Mouse (Mus musculus) cerebellum, adult 8-10 months (tissue): ENCODE data around the gene Igsf9b.
A peak's percentile ranks its signal among the peaks of the same experiment; 100 is the strongest.

ENCODE experiments used
- DNase-seq: peaks from one replicate; pipeline ENCODE4 v3.0.0; 2022

Gene Igsf9b

DNA sequence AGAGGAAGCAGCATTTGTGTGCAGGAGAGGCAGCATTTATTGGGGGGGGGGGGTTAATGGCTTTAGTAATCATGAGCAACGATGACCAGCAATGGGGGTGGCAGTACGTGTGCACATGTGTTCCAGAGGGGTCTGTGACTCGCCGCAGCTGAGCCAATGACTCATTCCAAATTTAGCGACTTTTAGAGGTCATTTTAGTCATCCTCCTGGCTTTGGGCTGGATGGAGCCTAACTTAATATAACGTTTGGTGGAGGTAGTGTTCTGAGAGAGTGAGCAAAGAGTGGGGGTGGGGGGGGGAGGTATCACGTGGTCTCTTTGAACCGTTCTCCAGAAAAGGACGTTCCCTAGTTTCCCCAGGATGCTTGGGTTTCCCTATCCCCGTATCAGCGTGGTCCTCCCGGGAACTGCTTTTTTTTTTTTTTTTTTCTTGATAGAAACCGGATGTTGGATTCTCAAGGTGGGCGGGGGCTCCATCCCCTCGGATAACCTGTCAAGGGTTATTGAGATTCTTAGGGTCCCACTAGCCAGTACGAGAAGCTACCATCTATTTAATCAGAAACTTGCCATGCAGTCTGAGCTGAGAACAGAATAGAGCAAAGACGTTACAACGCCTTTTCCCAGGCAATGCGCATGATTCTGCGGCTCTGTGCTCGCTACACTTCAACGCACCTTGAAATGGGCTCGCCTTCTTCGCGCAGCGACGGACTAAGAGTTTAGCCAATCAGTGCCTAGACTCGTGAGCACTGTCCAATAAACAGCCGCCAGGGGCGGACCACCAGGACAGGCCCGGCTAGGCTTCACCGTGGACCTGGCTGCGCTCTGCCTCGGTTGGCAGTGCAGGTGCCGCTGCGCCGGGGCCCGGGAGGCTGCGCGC is at the start of gene Igsf9b:
Gene Igsf9b (plus strand): TSS at position 794 of the 875 bp plus-strand sequence.
- DNase-seq: peak; percentile 97

DNA sequence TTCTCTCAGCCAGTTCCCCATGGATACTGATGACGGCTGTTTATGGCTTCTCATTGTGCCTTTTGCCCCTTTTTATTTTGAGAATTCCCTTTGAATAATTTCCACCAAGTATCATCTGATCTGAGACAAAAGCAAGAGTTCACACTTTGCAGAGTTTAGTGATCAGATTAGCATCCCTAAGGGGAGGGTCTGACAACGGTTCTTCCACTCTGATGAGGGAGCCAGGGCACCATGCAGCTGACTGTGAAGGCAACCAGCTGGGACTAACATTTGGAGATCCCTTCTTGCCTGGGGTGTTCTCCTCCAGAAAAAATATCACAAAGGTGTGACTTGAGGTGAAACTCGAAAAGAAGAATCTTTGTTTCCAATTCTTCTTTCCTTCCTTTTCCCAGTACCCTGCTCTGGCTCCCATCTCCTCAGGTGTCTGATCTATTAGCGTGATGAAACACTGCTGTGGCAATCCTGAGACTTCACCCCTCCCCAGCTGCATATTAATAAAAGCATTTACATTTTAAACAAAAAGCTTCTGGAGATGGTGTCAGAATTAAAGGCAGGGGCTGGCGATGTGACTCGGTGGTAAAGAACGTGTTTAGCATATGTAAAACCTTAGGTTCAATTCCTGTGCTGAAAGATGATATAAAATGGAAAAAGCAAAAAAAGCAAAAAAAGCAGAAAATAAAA is 46.8 kb upstream of the Igsf9b start:
- no peak for DNase-seq

DNA sequence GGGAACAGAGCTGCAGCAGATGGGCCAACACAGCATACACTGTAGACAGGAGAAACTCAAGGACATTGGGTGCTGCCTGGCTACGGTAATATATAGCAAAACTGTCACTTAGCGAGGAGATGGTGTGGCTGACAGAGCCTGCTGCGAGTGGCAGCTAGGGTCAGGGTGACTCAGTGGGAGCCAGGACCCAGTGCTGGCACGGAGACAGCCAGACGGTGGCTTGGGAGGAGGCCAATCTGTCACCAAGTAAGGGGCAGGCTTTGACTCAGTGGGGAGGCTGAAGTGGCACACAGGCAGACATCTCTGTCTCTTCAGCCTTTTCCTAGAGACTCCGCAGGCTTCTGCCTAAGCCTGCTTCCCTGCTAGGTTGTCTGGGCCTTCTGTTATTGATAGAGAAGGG is 42.5 kb upstream of the Igsf9b start:
- peak; percentile 69 for DNase-seq

DNA sequence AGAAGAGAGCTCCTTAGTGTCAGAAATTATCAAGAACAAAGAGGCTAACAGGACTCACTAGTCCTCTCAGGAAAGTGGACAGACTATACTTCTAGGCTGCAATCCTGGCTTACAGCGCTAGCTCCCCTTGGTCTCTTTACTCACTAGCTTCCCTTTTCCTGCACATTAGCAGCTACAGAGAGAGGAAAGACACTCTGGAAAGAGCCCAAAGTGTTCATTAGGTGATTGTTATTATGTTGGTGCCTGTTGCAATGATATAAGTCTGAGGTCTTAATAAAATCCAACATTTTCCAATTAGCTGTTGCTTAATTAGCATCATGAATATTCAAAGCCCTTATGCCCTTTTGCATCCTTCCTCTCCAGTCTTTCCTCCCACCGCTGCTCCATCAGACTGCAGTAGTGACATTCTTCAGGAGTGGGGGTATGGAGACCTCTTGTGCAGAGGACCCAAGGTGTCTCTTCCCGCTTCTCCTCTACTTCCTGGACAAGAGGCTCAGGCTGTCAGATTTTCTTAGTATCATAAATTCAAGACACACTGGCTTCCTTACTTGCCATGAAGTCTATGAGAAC is 38.5 kb upstream of the Igsf9b start:
- no peak for DNase-seq

DNA sequence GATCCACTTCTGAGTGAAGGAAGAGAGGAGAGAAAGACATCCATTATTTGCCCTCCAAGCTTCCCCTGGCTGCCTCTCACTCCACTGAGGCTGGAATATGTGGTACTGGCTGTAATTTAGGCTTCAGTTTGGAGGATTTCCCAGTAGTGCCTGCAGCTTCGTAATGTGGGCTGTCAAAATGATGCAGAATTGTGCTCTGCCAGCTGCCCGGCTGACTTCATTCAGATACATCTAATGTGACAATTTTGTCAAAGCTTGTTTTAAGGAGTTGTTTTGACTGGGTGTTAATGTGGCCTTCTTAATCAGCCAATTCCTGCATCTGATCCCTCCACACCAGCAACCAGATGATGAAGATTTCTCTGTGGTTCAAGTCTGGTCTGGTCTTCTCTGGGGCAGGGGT is 37.1 kb upstream of the Igsf9b start:
- no peak for DNase-seq

DNA sequence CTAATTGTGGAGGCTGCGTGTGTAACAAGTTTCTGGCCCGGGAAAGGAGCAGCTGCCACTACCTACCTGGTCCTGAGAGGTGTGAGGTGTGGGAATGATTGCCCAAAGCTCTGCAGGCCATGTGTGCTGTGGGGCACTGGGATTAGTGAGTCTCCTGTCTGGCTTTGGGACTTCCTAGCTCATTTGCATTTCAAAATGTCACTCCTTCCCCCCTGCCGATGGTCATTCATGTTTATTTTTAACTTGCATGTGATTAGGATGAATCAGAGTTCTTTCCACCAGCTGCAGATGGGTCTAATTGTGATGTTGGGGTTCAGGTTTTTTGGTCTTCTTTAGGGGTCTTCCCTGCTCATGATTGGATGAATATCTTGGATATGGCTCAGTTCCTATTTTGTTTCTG is 34.0 kb upstream of the Igsf9b start:
- no peak for DNase-seq

DNA sequence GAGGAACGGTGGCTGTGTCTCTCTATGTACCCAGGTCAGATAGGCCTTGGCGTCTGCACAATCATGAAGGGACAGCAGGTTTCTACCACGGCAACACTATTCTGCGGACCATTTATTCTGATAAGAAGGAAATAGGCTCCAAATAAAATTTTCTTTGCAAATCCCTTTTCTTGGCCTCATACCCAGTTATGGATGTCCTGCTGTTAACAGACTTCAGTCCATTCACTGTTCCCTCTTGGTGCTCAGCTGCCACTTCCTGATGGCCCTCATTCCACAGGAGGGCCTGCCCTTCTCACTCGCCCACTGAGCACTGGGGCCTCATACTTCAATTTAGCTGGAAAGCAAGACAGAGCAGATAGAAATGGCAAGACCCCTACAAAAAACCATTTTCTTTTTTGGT is 31.1 kb upstream of the Igsf9b start:
- DNase-seq: peak; percentile 36

DNA sequence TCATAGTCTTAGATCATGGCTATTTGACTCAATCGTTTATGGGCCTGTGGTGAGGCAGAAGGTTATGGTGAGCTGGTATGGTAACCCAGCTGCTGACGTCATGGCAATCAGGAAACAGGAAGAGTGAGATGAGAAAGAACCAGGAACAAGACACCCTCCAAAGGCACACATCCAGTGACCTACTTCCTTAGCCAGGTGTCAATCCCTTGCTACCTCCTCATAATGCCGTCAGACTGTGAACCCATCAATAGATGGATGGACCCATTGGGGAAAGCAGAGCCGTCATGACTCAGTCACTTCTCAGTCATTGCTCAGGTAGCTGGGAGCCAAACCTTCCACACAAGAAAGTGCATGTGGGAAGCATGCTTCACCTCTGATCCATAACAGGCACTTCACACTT is 30.5 kb upstream of the Igsf9b start:
- DNase-seq: no peak

DNA sequence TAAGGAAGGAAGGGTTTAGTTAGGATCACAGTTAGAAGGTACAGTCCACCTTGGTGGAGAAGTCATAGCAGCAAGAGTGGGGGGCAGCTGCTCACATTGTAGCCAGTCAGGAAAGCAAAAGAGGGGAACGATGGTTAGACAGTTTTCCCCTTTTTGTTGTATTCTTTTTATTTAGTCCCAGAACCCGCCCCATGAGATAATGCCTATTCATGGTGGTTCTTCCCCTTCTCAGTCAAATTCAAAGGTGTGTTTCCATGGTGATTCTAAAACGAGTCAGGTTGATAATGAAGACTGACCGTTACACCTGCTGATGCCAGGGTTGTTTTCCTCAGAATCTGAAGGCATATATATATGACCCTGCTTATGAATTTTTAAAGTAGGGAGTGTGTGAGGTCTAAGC is 29.7 kb upstream of the Igsf9b start:
- no peak for DNase-seq

DNA sequence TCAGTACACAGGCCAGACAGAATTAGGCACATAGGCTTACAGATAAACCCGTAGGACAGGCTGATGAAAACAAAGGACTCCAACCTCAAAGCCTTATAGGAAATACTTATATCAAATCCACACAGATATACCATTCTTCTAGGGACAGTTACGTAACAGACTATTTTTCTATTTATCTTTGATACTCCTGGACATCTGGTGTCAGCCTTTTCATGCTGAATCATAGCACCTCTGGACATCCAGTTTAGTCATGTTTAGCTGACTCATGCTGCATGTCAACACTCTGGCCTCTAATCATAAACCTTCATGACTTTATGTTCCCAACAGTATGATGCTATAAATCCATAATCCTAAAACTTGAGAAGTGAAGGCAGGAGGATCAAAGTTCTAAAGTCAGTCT is 29.1 kb upstream of the Igsf9b start:
- no peak for DNase-seq

DNA sequence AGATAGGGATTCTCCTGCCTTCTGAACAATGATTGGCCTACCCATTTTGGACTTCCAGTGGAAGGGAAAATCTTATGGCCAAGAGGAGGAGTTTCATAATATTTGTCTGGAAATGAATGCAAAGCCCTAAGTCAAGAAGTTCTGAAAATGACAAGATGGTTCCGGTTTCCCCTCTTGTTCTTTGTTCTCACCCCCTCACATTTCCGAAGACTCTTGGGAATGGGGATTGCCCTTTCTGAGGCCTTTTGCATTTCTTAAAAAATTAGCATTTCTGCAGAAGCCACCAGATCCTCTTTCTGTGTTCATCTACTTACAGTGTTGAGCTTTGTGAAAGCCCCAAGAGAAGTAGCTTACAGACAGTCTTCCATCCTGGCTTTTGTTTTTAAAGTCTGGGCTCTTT is 27.1 kb upstream of the Igsf9b start:
- DNase-seq: no peak

DNA sequence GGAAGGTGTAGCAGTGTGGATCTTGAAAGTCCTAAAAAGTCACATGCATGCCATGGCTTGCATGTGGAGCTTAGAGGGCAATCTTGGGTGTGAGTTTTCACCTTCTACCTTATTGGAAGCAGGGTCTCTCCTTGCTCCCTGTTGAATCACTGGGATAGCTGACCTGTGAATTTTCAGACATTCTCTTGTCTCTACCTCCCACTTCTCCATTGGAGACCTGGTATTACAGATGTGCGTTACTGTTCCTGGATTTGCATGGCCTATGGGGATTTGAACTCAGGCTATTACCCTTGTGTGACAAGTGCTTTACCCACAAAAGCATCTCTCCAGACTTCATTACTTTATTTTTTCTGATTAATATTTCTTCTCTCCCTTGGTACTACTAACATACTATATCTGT is 26.1 kb upstream of the Igsf9b start:
- DNase-seq: no peak

DNA sequence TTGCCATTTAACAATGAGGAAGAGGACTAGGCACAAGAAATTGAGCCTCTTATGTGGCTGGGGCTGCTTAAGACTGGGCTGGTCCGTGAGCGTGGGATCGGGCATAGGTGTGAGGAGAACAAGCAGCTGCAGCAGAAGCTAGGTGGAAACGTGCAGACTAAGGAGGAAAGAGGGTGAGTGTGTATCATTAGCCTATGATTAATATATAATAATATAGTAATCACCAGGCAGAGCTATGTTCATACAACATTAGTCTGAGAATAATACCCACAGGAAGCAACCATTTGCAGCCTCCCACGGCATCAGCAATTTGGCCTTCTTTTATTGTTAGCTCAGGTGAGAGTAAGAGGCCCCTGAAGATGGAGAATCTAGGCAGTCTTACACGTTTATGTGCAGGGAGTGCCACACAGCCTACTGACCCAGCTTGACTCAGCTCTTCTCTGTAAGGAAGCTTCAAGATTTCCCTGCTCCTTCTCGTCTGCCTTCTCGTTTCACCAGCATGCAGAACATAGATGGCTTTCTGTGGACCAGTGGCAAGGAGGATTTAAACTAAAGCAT is 22.6 kb upstream of the Igsf9b start:
- no peak for DNase-seq

DNA sequence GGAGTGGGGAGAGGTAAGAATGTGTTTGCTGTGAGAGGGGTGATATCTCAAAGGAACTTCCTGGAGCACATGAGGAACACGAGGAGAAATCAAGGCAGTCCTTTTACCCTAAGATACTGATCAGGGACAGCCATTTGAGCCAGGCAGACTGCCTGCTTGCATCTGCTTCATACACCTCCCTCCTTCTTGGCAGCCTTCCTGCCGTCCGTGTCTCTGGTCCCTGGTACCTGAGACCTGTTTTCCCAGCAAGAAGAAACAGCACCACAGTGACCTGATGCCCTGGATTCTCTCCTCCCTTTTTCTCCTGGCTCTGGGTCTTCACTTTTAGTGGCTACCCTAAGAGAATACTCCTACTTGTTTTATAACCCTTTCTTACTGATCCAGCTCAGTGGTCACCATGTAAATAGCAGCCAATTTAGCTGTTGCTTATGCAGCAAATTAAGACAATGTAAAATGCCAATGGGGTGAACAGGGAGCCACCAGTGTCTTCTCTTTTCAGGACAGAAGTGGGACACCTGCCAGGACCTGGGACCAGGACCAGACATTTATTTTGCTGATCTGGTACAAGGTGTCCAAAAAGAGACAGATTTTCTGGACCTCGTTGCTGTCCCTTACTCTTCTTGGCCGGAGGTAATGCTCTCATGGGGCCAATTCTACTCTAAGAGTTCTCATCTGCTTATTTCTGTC is 21.5 kb upstream of the Igsf9b start:
- peak; percentile 62 for DNase-seq

DNA sequence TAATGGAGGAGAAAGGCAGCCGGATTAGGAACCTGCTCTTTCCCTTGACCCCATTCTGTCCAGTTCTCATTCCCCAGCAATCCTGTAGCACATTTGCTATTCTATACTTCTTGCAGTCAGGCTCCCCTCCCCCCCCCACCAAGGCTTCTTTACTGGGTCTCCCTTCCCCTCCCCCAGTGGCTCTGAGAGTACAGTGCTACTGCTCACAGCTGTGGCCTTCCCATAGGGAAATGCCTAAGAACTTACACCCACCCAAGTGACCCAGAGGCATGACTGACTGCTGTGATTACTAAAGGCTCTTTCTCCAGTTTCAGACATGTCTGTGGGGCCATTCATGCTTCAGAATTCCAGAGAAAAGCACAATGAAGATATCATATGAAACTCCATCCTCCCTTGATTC is 20.0 kb upstream of the Igsf9b start:
- no peak for DNase-seq

DNA sequence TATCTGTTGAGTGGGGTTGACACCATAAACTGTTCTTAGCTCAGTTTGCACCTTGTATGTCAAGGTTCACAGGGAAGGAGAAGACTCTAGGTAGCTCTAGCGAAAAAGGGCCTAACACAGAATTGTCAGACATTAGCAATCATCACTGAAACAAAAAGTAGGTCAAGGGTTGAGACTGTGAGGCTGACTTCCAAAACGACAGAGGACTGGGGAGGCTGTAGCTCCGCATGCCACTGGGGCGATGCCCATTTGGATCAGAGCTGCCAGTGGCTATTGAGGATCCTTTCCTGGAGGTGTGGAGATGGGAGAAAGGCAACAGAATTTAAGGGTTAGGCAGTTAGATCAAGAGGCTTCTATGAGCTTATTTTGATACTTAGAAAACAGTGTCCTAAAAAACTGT is 18.0 kb upstream of the Igsf9b start:
- peak; percentile 74 for DNase-seq

DNA sequence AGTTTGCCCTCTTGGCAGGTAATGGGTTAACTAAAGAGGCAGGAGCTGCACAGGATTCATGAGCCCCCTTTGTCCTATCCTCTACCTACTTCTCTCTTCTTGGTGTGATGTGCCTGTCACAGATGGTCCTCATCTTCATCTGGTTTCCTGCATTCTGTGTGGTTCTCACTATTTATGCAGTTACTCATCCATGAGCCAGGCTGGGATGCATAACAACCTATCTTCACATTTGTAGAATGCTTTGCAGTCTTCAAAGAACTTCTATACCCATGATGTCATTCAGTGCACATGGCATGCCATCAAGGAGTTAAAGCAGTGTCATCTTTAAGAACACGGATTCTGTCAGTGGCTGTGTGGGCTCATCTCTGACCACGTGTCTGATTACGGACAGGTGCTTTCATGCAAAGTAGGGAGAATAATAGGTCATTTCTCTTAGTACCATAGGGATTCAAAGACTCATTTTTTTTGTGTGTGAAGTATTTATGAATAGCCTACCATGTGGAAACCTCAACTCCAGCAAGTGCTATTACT is 13.2 kb upstream of the Igsf9b start:
- no peak for DNase-seq

DNA sequence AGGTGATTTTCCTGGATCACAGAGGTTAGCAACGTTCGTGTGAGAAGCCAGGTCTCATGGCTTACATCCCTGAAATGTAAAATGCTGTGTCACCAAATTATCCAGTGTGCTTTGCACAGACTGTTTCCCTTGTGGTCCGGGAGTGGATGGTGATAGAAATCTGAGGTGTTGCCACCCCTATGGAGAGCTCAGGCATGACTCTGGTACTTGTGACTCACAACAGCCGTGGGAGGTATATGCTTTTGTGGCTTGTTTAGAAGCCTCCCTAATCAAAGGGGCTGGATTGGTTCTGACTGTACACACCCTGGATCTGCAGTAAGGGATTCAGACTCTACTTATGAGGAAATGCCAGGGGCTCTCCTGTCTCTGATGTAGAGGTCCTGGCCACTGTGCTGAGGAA is 12.7 kb upstream of the Igsf9b start:
- DNase-seq: no peak

DNA sequence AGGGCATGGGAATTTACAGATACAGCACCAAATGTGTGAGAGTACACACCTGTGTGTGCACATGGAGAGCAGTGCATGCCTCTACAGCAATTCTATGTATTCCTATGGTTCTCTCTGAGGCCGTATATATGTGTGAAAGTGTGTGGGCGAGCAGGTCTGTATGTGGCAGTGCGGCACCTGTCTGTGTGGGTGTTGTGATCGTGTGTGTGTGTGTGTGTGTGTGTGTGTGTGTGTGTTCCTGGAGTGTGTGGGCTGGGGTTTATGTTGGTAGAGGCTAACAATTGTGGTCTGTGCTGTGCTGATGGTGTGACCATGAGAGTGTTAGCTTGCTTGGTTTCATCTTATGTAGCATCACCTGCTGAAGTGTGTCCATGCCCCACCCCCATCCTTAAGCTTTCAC is 12.1 kb upstream of the Igsf9b start:
- DNase-seq: no peak

DNA sequence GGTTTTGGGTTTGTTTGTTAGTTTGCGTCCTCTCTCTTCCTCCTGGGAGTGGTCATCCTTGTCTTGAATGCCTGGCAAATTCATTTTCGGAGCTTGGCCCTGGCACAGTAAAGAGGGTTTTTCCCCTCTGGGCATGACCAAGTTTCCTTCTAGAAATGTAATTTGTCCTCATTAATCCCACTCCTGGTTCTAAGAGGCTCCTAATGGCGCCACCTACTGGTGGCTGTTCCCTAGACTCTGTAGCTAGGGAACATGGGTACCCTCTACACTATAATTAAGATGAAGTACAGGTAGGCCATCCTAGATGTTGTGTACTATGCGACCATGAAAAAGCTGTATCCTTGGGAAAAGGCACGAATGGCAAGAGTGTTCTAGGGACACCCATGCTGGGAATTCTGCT is 11.6 kb upstream of the Igsf9b start:
- peak; percentile 73 for DNase-seq

DNA sequence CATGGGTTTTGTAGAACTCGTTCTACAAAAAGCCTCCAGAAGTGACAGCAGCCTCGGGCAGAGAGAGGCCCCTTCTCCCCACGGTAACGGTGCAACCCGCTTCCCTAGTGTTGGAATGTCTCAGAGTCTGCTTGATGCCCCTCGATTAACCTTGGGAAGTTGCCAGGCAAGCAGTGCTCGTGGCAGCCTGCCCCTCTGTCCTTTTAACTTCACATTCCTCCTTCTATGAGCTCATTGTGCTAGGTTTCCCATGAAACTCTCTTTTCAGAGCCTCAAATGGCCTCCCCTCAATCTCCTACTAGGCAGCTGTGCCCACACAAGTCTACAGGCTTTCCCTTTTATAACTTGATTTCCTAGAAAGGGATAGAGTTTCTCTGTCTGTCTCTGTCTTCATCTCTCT is 10.6 kb upstream of the Igsf9b start:
- DNase-seq: no peak

DNA sequence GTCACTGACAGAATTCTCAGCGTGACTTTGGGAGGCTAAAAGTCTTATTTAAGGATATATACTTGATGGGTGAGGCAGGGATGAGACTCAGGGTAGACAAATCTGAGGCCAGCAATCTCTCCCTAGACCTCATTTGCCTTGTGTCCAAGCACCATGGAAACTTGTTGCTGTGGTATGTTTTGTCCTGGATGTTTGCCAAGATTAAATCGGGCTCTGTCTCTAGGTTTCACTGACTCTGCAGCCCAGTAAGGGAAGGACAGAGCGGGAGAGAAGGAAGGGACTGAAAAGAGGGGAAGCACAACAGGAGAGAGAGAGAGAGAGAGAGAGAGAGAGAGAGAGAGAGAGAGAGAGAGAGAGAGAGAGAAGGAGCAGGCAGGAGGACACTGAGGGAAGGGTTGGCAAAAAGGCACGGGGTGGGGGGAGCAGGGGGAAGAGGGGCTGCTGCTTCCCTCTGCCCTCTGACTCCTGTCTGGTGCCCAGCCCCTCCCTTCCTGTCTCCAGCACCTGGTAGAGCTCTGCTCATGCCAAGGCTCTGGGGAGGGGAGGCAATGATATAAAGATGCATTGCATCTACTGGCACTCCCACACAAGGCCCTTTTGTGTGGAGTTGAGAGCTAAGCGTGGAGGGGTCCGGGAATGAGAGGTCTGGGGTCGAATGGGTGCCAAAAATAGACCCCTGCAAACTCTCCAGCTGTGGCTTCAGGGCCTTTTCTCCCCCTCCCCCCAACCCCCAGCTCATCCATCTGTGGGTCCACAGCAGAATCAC is 9.3 kb upstream of the Igsf9b start:
- no peak for DNase-seq
